Mouse (Mus musculus) cerebellum, adult 9-10 months (tissue): ENCODE data around the gene Tlr11.

Experiments
- DNase-seq: peaks from one replicate; pipeline ENCODE4 v3.0.0; 2022

Tlr11 gene

DNA sequence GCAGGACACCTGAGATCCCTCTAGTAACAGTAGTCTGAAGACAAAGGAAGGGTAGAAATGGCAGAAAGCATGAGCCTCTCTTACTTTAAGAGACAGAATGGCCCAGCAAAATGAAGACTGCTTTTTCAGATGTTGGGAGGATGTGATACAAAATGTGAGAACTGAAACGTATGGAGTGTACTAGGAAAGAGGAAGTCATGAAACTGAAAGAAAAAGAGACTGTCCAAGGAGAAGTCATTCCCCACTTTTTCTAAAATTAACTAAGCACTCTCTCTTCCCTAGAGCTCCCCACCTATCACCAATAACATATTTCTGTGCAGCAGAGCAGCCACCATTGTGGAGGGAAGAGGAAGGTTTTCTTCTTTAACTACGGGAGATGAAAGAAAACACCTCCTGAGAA is at the start of gene Tlr11:
Tlr11 (plus strand) TSS at position 322 of the 400 bp plus-strand sequence.
- DNase-seq, result no peak

DNA sequence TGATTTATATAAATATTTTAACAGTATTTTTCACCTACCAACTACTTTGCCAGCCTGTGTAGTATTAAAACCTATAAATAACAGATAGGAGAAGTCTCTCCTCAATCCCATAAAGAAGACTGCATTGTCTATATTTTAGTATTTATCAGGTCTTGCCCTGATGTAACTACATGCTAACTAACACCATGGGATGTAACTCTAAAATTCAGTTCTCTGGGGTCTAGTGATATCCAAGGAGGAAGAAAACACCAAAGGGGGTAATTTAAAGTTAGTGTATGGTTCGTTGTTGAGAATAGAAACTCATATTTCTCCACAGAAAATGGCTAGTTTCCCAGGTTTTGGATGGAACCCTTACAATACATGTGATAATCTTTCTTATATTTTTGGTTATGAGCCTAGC is 31.1 kb upstream of the Tlr11 start, which contains the start of gene Olfr734:
Olfr734 (minus strand) TSS at position 101 of the 400 bp plus-strand sequence.
- DNase-seq, result no peak

DNA sequence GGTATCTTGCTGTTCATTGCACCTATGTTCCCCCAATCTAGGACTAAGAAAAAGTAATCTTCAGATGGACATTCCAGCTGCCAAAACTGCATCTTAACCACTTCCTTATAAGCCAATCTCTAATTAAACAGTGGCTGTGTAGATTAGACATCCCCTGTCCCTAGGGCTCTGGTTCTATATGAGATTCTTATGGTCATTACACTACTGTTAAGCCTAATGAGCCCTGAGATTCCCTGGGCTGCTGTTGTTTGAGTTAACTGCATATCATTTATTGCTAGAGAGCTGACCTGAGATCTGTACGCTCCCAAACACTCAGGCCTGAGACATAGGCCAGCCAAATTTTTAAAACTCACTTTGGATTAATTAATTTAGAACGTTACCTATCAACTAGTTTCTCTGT is 8.9 kb upstream of the Tlr11 start, which contains the start of gene Olfr735:
Olfr735 (minus strand) TSS at position 77 of the 400 bp plus-strand sequence.
- no peak for DNase-seq

DNA sequence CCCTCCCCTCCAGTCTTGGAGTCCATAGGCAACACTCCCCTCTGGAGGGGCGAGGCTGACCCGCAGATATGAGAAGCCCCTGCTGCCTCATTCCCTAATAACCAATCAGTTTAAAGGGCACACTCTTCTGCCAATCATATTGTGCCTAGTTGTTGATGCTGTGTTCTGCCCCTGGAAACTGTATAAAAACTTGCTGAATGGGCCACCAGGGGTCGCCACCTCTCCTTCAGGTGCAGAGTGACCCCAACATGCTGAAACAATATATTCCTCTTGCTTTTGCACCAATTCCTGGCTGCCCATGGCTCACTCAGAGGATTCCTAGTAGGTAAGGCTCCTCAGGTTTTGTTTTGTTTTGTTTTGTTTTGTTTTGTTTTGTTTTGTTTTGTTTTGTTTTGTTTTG is 5.3 kb upstream of the Tlr11 start:
- DNase-seq, result no peak

DNA sequence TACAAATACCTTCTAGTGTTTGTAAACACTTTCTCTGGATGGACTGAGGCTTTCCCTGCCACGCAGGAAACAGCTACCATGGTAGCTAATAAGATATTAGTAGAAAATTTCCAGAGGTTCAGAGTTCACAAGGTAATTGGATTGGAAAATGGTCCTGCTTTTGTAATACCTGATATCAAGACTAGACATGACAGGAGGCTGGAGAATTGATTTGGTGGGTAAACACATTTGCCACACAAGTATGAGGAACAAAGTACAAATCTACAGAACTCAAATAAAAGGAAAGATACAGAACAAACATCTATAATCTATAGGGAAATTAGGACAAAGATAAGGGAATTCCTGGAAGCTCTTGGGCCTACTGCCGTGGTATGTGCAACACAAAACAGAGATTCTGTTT is 989 bp upstream of the Tlr11 start:
- DNase-seq, result no peak

DNA sequence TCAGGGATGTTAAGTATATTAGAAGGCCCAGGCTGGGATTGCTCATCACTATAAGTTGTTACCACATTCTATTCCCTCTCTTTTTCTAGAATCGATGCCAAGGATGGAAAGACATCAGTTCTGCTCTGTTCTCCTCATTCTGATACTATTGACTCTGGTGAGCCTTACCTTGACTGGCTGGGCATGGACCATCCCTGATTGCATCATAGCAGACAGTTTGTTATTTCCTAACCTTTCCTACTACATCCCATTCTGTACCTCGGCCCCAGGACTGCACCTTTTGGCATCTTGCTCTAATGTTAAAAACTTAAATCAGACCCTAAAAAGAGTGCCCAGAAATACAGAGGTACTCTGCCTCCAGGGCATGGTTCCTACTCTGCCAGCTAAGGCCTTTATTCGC is 2.8 kb downstream of the Tlr11 start:
- no peak for DNase-seq

DNA sequence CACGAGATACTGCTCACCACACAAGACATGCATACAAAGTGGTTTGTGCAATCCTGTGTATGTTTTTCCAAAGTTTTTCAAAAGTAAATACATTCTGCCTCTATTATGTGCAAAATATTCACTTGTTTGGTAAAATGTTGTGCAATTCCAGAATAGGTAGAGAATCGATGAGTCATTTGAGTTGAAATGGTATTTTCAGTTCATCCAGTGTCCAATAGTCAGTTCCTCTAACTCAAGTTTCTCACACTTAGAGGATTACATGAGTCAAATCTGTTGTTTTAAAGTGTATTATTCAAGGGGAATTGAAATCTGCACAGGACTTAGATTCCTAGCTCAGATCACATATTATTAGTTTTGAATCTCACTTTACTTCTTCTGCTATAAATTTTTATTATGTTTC is 5.8 kb downstream of the Tlr11 start:
- DNase-seq, result no peak

DNA sequence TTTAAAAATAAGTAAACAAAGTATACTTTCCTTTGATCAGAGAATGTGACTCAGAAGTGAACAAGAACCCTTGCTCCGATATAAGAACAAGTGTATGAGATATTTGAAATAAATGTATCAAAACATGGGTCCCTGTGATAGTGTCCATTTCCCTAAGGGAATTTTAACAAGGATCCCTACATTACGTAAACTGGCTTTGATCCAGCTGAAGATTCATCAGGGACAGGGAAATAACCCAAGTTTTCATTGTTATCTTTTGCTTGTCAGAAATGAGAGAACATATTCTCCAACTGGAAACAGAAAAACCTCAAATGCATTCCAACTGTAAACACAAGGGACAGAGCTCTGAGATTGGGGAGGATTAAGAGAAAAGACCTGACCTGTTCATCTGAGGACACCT is 23.1 kb downstream of the Tlr11 start, which contains the start of gene Olfr736:
Olfr736 (plus strand) TSS at position 301 of the 400 bp plus-strand sequence.
- no peak for DNase-seq

DNA sequence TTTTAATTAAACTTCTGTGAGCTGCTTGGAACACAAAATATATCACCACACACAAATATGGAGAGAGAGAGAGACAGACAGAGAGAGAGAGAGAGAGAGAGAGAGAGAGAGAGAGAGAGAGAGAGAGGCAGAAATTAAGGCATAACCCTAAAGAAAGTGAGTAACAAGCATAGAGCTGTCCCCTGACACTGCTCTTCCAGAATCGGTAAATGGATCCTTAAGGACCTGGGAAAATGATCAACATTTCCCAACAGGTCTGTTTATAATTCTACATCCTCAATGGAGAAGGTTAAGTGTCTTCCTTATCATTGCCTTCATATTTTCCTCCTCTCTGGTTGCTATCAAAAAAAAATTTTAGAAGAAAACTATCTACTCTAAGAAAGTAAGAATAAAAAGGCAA is 49.6 kb downstream of the Tlr11 start, which contains the start of gene Olfr738:
Olfr738 (plus strand) TSS at position 301 of the 400 bp plus-strand sequence.
- no peak for DNase-seq
